Comparison of ENCODE assay signal across 8 mouse cellular contexts in the genomic region with DNA sequence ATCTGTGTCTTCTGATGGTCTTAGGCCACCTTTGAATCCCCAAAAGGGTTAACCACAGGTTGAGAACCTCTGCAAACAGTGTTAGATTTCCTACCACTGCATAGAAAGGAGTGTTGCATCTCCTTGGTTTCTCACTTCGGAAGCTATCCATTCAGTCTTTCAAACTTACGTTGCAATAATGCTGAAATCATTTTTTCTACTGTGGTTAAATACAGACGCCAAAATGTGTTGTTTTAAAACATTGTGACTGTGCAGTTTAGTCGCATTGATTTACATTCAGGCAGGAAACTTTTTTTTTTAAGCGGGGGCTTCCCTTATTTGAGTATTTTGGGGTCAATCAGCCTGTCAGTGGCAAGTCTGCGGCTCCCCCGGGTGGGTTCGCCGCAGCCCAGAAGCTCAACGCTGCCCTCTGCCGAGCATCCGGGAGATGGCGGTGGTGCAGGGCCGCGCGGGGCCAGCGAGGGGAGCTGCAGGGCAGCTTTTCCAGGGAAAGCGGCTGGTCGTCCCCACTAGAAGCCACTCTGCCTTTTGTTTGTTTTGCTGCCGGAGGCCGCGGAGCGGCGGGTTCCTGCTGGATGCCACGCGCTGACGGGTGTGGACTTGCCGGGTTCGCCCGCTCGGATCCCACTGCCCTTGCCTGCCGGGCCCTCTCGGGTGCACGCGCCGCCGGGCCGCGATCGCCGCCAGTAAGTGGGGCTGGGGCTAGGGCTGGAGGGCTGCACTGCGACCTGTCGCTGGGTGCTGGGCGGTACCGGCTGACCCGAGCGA. TPM values are rescaled to one million over a fixed set of nuclear protein-coding genes. Genes with fewer than 3 reads are reported as not detected.
A peak's percentile ranks its signal among the peaks of the same experiment; 100 is the strongest.
DNase-seq lines count a peak whose midpoint lies in the region; ATAC-seq and TF ChIP-seq lines count a peak whose summit lies in the region.

No protein-coding gene starts in this region.

- H3K9me3 ChIP-seq in forebrain, embryonic 13.5 days (replicated peaks): no peaks in the 10 kb centered on the region
- H3K9me3 ChIP-seq in liver, postnatal 0 days (ENCODE audit: low read length): no peaks in the 10 kb centered on the region
- no peaks in the 10 kb centered on the region for H3K9me3 ChIP-seq in neural tube, embryonic 13.5 days

- peaks cover 29% of the 10 kb centered on the region for H3K4me1 ChIP-seq in forebrain, embryonic 13.5 days
- H3K4me1 ChIP-seq in liver, postnatal 0 days (ENCODE audit: insufficient read depth): peaks cover 22% of the 10 kb centered on the region
- peaks cover 32% of the 10 kb centered on the region for H3K4me1 ChIP-seq in neural tube, embryonic 13.5 days (replicated peaks)

- no peaks in the 10 kb centered on the region for H3K27me3 ChIP-seq in forebrain, embryonic 13.5 days
- no peaks in the 10 kb centered on the region for H3K27me3 ChIP-seq in liver, postnatal 0 days (ENCODE audit: insufficient read depth, low read length)
- H3K27me3 ChIP-seq in neural tube, embryonic 13.5 days: no peaks in the 10 kb centered on the region

- WGBS in forebrain, embryonic 13.5 days: 2% methylated on average over 39 of the region's 47 CpGs
- WGBS in liver, postnatal 0 days (ENCODE audit: insufficient replicate concordance): 2% methylated on average over 46 of the region's 47 CpGs
- WGBS in neural tube, embryonic 13.5 days: 2% methylated on average over 47 of the region's 47 CpGs

- ATAC-seq in cerebellum, adult (ENCODE audit: insufficient number of reproducible peaks, low FRiP score, low TSS enrichment): peak; percentile 79
- peak; percentile 80 for ATAC-seq in forebrain, embryonic 13.5 days
- peak; percentile 62 for ATAC-seq in liver, postnatal 0 days
- ATAC-seq in neural tube, embryonic 13.5 days (ENCODE audit: low read depth): peak; percentile 71

- peak overlapping the region; percentile 89 for H3K4me3 ChIP-seq in forebrain, embryonic 13.5 days
- peak overlapping the region; percentile 80 for H3K4me3 ChIP-seq in liver, postnatal 0 days (ENCODE audit: low read depth, low read length)
- H3K4me3 ChIP-seq in neural tube, embryonic 13.5 days: peak overlapping the region; percentile 95

- TF ChIP-seq EP300 in liver, postnatal 0 days (IDR thresholded peaks at IDR 0.05; ENCODE audit: low read depth): no peak

- H3K36me3 ChIP-seq in forebrain, embryonic 13.5 days (ENCODE audit: poor library complexity, severe bottlenecking): peaks cover 3% of the 10 kb centered on the region; the same call in 1 of the 2 replicates
- no peaks in the 10 kb centered on the region for H3K36me3 ChIP-seq in liver, postnatal 0 days (replicated peaks; ENCODE audit: insufficient read depth, low read length)
- H3K36me3 ChIP-seq in neural tube, embryonic 13.5 days: 0 out of 2 replicates have a peak, but pooled peaks cover 4% of the 10 kb centered on the region

- intact Hi-C loops in heart, postnatal 10 days (cut with DNase I): loop anchor here (1.0 to 10.0 kb wide), 3 partner anchors 62 to 372 kb away; a partner anchor contains a TSS

- TF ChIP-seq CTCF in liver, postnatal 0 days (IDR thresholded peaks at IDR 0.05; ENCODE audit: low read depth): peak; percentile 100

- peak overlapping the region; percentile 95 for H3K27ac ChIP-seq in forebrain, embryonic 13.5 days
- peak overlapping the region; percentile 64 for H3K27ac ChIP-seq in liver, postnatal 0 days (ENCODE audit: low read depth)
- H3K27ac ChIP-seq in neural tube, embryonic 13.5 days (replicated peaks): peak overlapping the region; percentile 98

- H3K9ac ChIP-seq in forebrain, embryonic 13.5 days: peak overlapping the region; percentile 99
- peak overlapping the region; percentile 82 for H3K9ac ChIP-seq in liver, postnatal 0 days (replicated peaks)
- H3K9ac ChIP-seq in neural tube, embryonic 13.5 days: peak overlapping the region; percentile 94

- peak overlapping the region; percentile 75 for H3K4me2 ChIP-seq in forebrain, embryonic 13.5 days
- peak overlapping the region; percentile 92 for H3K4me2 ChIP-seq in liver, postnatal 0 days (ENCODE audit: low read depth, low read length)
- peak overlapping the region; percentile 80 for H3K4me2 ChIP-seq in neural tube, embryonic 13.5 days

- DNase-seq in ES-CJ7 (ENCODE audit: low read depth, low spot score): peak; percentile 85
- peak; percentile 95 to 97 for DNase-seq in heart, postnatal 10 days
- peak; percentile 92 for DNase-seq in layer of hippocampus, adult 11-12 months (ENCODE audit: low spot score)
- peak; percentile 94 for DNase-seq in liver, postnatal 0 days
- peak; percentile 70 for DNase-seq in telencephalon, adult 2 months (ENCODE audit: low read depth, low spot score)

RNA-seq across cellular contexts. Expression of a gene that starts 4.0 kb away (rescaled TPM):
- 34.3 and 34.6 TPM in 2 replicates for polyA plus RNA-seq in forebrain, embryonic 13.5 days (2015; fragmentation: Nextera tagmentation; extraction: Ambion mirVana)
- total RNA-seq in heart, postnatal 10 days (2021): 10 to 100 TPM; 21.5 to 23.0 TPM
- polyA plus RNA-seq in liver, postnatal 0 days (2015; fragmentation: Nextera tagmentation; extraction: Ambion mirVana): 5.3 and 7.0 TPM in 2 replicates
- polyA plus RNA-seq in neural tube, embryonic 13.5 days (2015; fragmentation: Nextera tagmentation; extraction: Ambion mirVana): 37.3 and 40.5 TPM in 2 replicates

RNA-seq across cellular contexts. Expression of a gene that starts 4.1 kb away (rescaled TPM):
- polyA plus RNA-seq in forebrain, embryonic 13.5 days (2015; fragmentation: Nextera tagmentation; extraction: Ambion mirVana): 32.4 and 36.3 TPM in 2 replicates
- 10 to 100 TPM; 88.6 to 90.3 TPM for total RNA-seq in heart, postnatal 10 days (2021)
- polyA plus RNA-seq in liver, postnatal 0 days (2015; fragmentation: Nextera tagmentation; extraction: Ambion mirVana): 45.7 and 54.0 TPM in 2 replicates
- 67.7 and 70.0 TPM in 2 replicates for polyA plus RNA-seq in neural tube, embryonic 13.5 days (2015; fragmentation: Nextera tagmentation; extraction: Ambion mirVana)

Comparison
In these comparisons a context has a peak if more than half of its experiments do, and no peak if none do; other contexts are left out.
1. Peak in every context shown above with its lines: DNase-seq, ATAC-seq, H3K4me3 ChIP-seq and H3K27ac ChIP-seq.